Mouse (Mus musculus) liver, adult 2 months (tissue): Measurements from ENCODE around the gene Gga1.

Experiments used
- CTCF ChIP-seq: fragments of 200-500 bp; IDR thresholded peaks from 2 replicates; pipeline ENCODE4 v1.5.1; 2011; ENCODE audit warnings: low read depth, low read length, control low read depth
- POLR2A ChIP-seq: fragments of 200-500 bp; IDR thresholded peaks from 2 replicates; pipeline ENCODE4 v1.6.1; 2011; ENCODE audit warnings: low read length, control low read depth; ENCODE audit not compliant: insufficient read depth; ENCODE audit errors: extremely low read depth

DNA sequence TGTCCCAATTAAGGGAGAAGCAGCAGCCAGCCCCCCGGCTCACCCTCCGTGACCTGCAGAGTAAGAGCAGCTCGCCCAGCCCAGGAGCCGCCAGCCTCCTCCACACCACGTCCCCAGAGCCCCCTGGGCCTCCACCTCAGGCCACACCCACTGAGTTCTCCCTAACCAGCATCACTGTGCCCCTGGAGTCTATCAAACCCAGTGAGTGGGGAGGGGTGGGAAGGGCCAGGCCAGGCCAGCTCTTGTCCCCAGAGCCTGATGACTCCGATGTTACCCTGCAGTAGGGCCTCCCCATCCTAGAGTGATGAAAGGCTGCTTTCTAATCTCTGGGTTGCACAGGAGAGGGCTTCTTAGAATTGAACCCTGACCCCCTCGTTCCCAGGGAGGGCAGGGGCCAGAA, 15.4 kb downstream of the Gga1 start:
- TF ChIP-seq POLR2A (no peak), CTCF (no peak)
